Mouse (Mus musculus): ENCODE measurements around the gene Frmpd1. TPM values are rescaled to one million over a fixed set of nuclear protein-coding genes. Genes with fewer than 3 reads are reported as not detected.

Frmpd1 gene
- polyA plus RNA-seq, 1 experiment, result not detected

- TF ChIP-seq CTCF (IDR thresholded peaks at IDR 0.05; ENCODE audit: insufficient read depth, low read depth, low read length) (no peak), POLR2A (IDR thresholded peaks at IDR 0.05; ENCODE audit: insufficient read depth, low read depth, low read length) (no peak)
- Histone ChIP-seq H3K4me1 (ENCODE audit: control insufficient read depth, insufficient read depth, low read length) (no peaks in the 10 kb centered on the region), H3K4me3 (ENCODE audit: insufficient read depth, low read depth, low read length) (no peak overlapping the region), H3K27ac (ENCODE audit: insufficient read depth, low read depth, low read length) (no peak overlapping the region)
- 62% methylated on average over 3 of the region's 3 CpGs for WGBS
Observed at GRCm38 (mm10) chr4:45332466-45332865, 147.8 kb downstream of the Frmpd1 start.

Other genes starting within 250 kb of the Frmpd1 start
- gene Grhpr, start 203.5 kb upstream of the Frmpd1 start, polyA plus RNA-seq (2012; ENCODE audit: insufficient read depth, insufficient read length, low replicate concordance, missing spikeins), result not detected in 2 replicates
- gene Zbtb5, start 172.5 kb upstream of the Frmpd1 start, polyA plus RNA-seq (2012; ENCODE audit: insufficient read depth, insufficient read length, low replicate concordance, missing spikeins), result not detected in 2 replicates
- gene Polr1e, start 166.3 kb upstream of the Frmpd1 start, polyA plus RNA-seq (2012; ENCODE audit: insufficient read depth, insufficient read length, low replicate concordance, missing spikeins), result not detected in 2 replicates
- gene Fbxo10, start 100.3 kb upstream of the Frmpd1 start, polyA plus RNA-seq (2012; ENCODE audit: insufficient read depth, insufficient read length, low replicate concordance, missing spikeins), result not detected in 2 replicates
- not detected in 2 replicates for gene Tomm5, start 76.8 kb upstream of the Frmpd1 start, polyA plus RNA-seq (2012; ENCODE audit: insufficient read depth, insufficient read length, low replicate concordance, missing spikeins)
- not detected in 2 replicates for gene Trmt10b, start 112.3 kb downstream of the Frmpd1 start, polyA plus RNA-seq (2012; ENCODE audit: insufficient read depth, insufficient read length, low replicate concordance, missing spikeins)
- gene Dcaf10, start 157.2 kb downstream of the Frmpd1 start, polyA plus RNA-seq (2012; ENCODE audit: insufficient read depth, insufficient read length, low replicate concordance, missing spikeins), result not detected in 2 replicates
- gene Exosc3, start 157.9 kb downstream of the Frmpd1 start, polyA plus RNA-seq (2012; ENCODE audit: insufficient read depth, insufficient read length, low replicate concordance, missing spikeins), result not detected in 2 replicates
- 138 TPM in 1 of 2 replicates, not detected in the other for gene Slc25a51, start 223.9 kb downstream of the Frmpd1 start, polyA plus RNA-seq (2012; ENCODE audit: insufficient read depth, insufficient read length, low replicate concordance, missing spikeins)

Measured in olfactory bulb, adult 2 months (tissue).